Mouse (Mus musculus): ENCODE measurements at regions not wholly inside any gene's neighbourhood (a gene's known extent, or its start where the extent isn't known, plus 50 kb on each side); places are given as distances from the start of the nearest gene placed in this dataset.

- TF ChIP-seq CTCF (IDR thresholded peaks at IDR 0.05; ENCODE audit: low read depth) (no peak), EP300 (IDR thresholded peaks at IDR 0.05; ENCODE audit: low read depth) (no peak)
Measured at GRCm38 (mm10) chr17:83935969-83936368, 88.2 kb upstream of the Haao start.
